Mouse (Mus musculus) cerebellum, postnatal 25 days (tissue): ENCODE measurements around the gene Shld1.

Source experiments
- DNase-seq, 2 experiments: peaks; one replicate each; pipeline ENCODE4 v3.0.0; 2021; ENCODE audit warnings: mixed read lengths in 2 of 2

The Shld1 gene

DNA sequence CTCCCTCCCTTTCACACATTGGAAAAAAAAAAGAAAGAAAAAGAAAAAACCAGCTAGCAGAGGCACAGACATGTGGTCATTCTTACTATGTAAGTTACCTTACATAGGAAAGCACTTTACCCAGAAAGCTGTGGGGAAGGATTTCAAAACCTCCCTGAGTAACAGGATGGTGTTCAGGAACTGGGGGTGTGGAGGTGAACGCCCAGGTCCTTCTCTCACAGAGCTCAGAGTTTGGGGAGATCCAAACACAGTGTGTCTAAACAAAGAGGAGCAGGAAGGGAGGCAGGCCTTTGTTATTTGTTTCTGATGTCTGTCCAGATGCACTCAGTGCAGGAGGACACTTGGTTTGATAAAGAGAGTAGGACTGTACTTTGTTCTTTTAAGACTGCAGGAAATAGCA lies 5.6 kb downstream of the Shld1 start:
- DNase-seq = no peak

DNA sequence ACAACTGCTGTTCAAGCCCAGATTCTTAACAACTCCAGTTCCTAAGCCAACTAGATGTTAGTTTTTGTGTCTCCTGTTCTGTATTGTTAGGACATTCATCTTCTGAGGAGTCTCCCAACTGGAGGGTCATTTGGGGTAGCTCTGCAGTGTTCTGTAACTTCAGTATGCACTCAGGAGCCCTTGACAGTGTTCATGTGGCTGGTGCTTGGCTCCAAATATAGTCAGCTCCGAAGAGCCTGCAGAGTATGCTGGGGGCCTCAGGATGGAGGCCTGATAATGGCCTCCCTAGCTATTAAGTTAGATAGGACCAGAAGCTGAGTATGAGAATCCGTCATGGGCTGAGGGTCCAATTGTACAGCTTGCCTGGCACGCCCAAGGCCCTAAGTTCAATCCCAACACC lies 7.2 kb downstream of the Shld1 start:
- no peak for DNase-seq

DNA sequence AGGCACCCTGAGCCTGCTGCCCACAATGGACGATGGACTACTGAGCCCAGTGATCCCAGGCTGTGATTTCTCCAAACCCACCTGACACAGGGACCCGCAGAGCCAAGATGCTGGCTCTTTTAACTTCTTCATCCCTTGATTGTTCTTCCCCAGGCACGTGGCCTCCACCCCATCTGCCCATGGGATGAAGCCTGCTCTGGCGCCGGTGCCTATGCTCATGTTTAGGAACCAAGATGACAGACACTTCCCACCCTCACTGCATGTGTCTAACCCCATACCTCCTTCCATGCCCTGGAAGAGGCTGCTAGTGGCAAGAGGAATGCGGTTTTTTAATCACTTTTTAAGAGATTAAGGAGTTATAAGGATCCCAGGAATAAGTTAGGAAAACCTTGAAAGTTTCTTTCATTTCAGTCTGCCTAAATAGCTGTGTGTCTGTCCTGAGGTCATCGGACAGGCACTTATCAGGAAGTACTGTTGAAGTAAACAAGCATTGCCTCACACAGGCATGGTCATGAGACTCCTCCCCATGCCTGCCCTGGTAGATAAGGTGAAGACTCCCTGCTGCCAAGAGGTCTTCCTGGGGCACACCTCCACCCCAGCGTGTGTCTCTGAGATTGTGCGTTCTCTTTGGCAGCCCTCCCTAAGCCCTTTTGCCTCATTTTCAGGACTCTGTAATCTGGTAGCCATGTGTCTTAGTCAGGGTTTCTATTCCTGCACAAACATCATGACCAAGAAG lies 8.8 kb downstream of the Shld1 start:
- no peak for DNase-seq

DNA sequence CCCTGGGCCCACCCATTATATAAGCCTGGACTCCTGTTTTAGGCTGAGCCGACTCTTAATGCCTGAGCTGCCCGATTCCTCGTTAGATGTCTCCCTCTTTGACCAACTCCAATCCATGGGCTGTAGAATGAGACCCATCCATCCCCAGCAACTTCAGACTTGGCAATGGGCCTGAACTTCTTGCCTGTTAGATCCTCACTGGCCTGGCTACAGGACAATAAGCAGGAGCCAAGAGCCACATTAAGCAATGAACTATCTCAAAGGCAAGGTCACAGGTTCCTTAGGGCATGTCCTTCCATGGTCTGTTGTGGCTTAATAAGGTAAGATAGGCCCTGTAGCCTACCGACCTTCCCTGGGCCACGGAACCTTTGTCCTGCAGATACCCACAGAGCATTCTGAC lies 9.8 kb downstream of the Shld1 start:
- DNase-seq = no peak

DNA sequence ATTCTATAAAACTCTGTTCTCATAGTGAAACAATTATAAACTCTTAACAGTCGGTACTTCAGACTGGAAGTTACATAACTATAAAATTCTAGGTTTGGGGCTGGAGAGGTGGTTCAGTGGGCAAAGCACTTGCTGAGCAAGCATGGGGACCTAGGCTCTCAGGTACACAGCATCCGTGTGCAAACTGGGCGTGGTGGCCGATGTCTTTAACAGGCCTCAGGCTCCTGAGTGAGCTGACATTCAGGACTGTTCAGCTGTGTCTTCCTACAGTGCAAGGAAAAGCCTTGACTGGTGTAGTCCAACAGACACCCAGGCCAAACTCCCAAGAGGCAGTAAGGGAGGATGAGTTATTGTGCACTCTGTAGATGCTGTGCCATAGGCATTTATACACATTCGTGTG lies 10.5 kb downstream of the Shld1 start:
- DNase-seq = no peak

DNA sequence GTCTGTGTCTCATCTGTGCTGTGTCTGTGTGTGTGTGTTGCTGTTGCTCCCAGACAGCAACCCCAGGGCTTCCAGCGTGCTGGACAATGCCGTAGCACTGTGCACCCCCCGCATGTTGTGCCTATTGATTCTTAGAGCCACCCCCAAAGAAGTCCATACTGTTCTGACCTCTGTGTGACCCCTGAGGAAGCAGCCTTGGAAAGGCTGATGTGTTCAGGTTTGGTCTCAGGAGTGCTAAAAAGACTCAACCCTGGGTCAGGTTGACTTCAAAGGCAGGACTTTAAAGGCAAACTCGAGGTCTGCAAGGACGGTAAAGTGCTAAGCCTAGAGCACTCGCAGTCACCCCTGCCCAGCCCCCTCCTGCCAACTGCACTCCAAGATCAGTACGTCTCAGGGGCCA lies 11.0 kb downstream of the Shld1 start:
- no peak for DNase-seq

DNA sequence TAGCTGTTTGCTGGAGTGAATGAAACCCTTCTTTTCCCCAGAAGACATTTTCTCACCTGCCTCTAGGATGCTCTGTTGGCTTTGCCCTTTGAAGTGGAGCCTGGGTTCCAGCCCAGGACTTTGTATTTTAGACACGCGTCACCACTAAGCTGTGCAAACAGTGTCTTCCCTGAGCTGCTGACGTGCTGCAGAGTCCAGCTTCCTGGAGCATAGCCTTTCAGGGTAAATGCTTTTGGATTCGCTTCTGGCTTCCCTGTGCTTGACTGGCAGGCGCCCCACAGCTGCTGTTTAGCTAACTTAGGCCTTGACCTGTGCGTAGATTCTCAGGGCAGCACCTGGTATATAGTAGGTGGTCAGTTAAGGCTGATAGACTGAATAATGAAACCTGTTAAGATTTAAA lies 11.7 kb downstream of the Shld1 start:
- DNase-seq = no peak

DNA sequence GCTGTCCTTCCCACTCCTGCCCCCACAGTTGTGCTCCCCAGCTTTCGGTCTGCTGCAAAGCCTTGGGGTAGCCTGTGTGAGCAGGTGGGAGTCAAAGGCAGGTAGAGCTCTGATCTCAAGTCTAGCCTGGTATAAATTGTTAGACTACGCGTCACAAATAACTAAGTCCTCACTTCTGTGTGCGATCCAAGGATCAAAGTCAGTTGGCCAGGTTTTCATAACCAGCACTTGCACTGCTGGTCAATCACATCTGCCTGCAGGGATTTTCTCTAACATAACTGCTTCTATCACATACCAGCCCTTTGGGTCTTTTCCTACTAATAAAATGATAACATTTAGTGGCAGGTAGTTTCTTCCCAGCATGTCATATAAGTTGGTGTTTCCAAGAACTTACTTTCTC lies 14.2 kb downstream of the Shld1 start:
- DNase-seq = no peak

DNA sequence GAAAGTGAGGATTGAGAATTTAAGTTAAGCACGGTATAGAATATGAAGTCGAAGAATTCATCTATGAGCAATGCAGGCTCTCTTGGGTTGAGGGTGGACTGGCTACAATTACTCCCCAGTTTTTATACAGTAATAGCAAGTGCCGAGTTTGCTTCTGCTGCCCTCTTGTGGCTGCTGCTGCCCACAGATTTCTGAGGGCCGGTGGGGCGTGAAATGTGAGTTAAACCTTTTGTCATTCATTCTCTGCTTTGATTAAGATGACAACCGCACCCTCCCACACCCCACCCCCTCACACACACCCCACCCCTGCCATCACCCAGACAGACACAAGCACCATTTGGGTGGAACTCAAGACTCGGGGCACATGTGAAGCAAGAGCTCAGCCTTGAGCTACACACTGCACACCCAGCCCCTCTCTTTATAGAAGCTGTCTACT lies 14.7 kb downstream of the Shld1 start:
- peak; percentile 83 to 88 for DNase-seq

DNA sequence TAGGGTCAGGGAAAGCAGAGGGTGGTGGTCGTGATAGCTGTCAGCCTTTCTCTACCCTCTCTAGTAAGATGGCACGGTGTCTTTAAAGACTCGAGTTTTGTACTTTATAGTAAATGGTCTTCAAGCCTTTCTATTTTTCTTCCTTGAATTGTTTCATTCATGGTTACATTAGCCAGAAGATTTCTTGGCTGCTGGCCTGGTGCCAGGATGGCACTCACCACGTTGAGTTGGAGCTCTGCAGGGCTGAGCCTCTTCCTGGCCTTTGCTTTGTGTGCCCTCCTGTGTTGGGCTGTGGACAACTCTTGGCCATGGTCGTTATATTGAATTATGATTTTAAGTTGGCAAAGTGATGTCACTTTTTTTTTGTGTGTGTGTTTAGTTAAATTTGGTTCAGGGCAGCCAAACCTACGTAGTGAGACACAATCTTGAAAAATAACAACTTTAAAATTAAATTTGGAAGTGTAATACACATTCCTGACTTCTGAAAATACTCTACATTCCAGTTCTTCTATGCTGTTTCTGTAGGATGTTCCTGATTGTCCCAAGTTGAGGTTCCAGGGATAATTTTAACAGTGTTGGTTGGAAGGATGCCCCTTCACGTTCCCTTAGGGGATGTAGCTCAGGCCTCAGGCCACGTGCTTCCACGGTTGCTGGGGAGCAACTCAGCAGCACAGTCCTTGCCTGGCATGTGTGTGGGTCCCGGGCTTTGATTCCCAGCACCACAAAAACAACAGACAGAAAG lies 18.7 kb downstream of the Shld1 start:
- peak; percentile 45 to 67 for DNase-seq

DNA sequence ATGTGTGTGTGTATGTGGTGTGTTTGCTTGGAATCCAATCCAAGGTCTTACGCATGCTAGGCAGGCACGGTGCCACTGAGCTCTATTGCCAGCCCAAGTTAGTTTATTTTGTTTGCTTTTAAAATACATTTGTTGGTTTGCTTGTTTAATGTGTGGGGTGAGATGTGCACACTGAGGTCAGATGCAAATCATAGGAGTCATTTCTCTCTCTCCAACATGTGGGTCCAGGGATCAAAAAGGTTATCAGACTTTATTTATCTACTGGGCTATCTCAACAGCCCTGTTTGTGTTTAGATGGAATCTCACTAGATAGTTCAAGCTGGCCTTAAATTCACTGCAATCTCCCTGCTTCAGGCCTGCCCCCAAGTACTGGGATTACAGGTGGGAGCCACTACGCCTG lies 19.6 kb downstream of the Shld1 start:
- DNase-seq = no peak

DNA sequence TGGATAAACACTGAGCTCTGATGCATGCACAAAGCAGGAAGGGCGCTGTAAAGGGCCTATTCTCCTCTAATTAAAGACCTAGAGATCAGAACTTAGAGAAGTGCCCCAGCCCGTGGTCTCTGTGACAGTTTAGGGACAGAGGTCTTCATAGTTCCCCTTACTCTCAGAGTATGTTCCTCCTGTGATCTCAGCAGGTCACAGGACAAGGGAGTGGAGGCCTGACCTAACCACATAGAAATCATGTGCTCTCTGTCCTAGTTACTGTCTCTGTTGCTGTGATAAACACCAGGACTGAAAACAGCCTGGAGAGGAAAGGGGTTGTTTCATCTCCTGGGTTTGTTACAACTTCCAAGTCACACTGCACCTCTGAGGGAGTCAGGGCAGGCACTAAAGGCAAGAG lies 23.8 kb downstream of the Shld1 start:
- DNase-seq = no peak

DNA sequence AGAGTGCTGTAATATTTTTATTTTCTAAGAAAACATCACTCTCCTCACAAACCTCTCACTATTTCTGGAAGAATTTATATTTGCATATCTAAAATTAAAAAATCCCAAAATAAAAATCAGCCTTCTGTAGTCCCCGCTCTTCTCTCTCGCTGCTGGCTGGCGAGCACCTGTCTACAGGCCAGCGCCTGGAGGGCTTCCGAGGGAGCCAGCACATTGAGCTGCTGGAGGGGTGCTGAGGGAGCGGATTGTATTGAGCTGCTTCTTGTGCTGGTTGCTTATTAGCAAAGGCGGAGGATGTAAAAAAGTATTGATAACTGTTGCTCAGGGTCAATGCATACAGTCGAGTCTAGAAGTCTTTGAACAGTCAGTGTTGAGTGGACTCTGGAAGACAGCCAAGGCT lies 25.3 kb downstream of the Shld1 start:
- DNase-seq = peak; percentile 42 to 48

DNA sequence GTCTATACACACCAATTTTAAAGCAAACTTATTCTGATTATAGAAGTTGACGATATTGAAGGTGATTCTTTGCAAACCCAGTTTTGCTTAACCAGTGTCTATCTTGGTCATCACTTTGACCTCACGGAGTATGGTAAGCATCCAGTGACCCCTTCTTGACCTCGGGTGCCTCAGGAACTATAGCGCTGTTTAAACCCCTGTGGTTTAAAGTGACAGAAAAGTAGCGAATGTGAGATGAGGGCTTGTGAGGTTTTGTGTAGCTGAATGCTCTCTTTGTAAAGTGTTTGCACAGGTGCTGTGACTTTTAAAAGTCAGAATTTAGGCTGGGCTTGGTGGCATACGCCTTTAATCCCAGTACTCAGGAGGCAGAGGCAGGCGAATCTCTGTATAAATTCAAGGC lies 27.8 kb downstream of the Shld1 start:
- DNase-seq = no peak

DNA sequence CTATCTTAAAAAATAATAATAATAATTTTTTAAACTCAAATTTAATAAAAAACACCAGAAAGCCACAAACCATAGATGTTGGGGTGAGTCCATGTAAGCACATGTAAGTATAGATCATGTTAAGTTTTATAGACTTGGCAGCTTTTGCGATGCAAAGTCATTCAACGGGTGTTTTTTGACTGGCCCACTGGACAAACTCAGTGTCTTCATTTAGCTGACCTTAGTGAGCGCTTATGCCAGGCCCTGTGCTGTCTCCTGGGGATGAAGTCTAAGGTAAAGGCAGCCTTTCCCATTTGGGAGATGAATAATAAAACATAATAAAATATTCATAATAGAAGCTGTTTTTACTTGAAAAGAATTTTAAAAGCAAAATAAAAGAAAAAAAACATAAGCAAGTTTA lies 28.2 kb downstream of the Shld1 start:
- no peak for DNase-seq

DNA sequence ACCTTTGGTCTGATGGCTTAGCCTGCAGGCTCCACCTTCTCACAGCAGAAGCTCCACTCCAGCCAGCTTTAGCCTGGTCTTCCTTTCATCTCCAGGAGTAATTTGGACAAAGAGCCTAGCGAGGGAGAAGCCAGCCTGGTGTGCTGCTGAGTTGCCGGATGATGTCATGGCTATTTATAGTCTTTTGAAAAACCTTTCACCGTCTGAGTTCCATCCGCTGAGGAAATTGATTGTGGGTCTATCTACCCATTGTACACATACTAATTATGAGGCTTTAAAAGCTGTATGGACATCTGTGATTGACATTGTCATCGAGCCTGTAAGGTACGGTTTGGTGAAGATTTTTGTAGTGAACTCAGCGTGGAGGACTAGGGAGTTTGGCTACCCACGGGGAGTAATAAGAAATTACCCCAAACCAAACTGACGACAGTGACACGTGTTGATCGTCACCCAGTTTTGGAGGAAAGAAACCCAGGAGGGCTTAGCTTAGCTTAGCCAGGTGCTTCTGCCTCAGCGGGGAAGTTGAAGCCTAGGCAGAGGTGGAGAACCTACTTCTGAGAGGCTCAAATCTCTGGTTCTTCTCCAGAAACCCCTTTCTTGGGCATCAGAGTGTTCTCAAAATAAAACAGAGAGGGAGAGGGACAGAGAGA lies 28.8 kb downstream of the Shld1 start:
- DNase-seq = peak; percentile 63 to 75

DNA sequence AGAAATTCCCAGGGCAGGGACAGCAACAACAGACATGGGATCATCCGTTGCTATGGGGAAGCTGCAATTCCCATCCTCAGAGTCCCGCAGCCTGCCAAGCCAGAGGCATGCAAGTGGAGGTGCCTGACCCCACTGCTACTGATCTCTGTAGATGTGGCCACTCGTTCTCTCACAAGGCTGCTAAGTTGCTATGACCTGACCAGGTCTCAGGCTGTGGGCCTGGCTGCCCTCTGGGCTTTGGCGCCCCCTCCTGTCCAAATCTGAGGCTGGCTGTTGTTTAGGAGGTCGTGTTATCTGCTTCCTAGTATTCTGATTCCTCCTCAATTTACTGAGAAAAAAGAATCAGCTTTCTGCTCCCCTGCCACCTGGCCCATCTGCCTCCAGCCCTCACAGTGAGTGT lies 29.4 kb downstream of the Shld1 start:
- DNase-seq = peak; percentile 85 to 89

DNA sequence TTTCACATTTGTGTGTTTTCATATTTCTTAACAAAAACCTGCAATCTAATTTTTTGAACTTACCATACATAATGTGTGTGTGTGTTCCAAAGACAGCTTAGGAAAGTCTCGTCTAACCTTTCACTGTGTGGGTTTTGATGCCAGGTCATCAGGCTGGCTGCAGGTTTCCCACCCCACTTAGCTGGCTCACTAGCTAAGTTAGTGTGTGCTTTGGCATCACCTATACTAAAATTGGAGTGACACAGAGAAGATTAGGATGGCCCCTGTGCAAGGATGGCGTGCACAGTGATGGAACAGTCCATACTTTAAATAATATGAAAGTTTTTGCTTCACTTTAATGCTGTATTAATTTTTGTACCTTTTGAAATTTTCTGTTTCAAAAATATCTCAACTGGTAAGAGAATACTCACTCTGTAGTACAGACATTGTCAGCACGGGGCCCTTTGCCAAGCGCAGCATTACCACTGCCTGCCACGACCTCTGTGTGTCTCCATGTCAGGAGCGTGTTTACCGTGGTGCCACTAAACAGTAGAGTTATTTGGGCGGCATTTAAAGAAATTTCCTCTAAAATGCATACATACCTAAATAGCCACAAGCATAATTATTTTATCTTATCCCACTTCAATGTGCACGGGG lies 30.3 kb downstream of the Shld1 start:
- peak; percentile 53 to 71 for DNase-seq

DNA sequence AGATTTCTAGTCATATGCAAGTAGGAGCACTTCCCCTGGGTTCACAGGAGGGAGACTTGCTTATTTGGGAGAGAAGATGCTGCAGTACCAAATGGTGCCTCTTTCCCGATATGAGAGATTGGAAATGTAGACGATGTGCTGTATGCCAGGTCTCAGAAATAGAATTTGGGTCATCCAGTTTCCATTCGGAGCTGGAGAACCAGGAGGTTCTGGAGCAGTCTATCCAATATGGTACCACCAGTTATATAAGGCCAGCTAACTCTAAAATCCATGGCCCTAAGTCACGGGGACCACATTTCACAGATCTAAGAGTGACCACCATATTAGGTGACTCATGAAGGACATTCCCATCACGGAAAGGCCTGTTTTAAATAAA lies 30.8 kb downstream of the Shld1 start:
- DNase-seq = no peak

DNA sequence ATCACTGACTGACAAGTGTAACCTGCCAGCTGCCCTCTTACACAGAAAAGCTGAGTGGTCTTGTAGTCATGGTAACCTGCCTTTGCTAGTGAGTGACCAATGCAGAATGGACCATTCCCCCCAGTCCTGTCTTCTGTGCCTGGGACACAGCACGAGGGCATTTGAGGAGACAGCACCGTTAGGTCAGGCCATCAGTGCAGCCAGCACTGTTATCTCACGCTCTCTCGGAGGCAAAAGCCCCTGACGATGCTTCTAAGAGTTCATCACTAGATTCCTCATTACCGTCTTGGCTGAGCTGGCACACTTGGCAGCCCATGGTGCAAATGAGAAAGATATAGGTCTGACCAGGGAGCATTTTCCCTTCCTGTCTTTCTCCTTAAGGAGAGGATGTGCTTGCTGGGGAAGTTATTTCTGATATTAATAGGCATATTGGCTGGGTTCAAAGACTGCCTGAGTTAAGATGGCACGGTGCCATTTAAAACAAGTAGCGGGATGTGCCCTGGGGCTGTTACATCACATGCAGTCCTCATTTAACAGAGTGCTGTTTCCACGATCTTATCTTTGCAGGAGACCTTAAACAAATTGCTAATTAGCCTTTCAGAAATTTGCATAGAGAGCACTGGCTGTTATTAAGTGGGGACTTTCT lies 34.3 kb downstream of the Shld1 start:
- DNase-seq = peak; percentile 46 to 57

DNA sequence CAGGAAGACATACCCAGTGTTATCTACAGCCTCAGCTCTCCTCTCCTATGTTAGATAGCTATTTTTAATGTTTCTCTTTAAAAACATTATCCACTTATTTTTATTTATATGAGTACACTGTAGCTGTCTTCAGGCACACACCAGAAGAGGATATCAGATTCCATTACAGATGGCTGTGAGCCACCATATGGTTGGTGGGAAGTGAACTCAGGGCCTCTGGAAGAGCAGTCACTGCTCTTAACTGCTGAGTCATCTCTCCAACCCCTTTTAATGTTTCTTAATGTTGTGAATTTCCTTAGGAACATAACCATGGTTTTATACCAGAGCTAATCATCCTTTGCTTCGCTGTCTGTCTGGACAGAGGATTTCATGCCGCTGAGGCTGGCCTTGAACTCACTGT lies 35.1 kb downstream of the Shld1 start:
- DNase-seq = no peak

DNA sequence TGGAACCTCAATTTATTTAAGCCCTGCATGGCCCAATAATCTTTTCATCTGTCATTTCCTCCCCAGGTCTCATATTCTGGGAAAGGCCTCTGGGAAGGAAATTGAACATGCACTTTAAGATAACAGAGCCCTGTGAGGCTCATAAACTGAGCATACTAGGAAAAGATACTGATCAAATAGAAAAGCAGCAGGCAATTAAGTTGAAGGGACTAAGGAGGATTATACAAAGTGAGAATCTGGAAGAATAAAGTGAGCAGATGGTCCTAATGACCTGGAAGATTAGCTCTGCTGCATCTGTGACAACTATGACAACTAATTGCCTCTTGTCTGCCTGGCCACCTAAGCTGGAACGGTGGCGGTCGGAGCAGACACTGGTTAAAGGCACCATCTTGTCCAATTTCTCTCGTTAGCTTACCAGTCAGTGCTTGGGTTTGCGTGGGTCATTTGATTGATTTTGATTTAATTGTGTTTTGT lies 37.3 kb downstream of the Shld1 start:
- peak; percentile 49 to 62 for DNase-seq

DNA sequence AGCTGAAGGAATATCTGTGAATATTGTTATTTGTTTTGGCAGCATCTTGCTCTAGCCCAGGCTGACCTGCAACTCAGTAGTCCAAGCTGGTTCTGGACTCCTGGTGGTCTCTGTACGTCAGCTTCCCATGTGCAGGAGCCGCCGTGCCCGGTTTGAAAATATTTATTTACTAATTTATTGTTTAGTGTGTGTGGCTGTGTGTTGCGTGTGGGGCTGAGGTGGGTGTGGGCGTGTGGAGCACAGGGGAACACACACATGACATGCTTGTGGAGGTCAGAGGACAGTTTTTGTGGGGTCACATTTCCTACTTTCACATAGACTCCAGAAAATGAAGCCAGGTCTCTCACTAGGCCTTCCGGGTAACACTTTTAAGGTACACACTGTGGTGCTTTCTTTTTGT lies 37.8 kb downstream of the Shld1 start:
- DNase-seq = no peak
